Mouse (Mus musculus) liver, embryonic 14.5 days (tissue): ENCODE measurements around the gene Smap2.

ENCODE experiments used
- CTCF ChIP-seq: IDR thresholded peaks from 2 replicates; pipeline ENCODE4 v1.5.1; 2016; ENCODE audit warnings: antibody characterized with exemption, low read depth, control low read depth
- EP300 ChIP-seq: IDR thresholded peaks from 2 replicates; pipeline ENCODE4 v1.6.1; 2016; ENCODE audit warnings: antibody characterized with exemption, low read depth

GRCm38 (mm10) chr4:121039331-121040115, 22.5 kb upstream of the Smap2 start, which contains the start of gene Col9a2:
- no peak for TF ChIP-seq CTCF
- TF ChIP-seq EP300, result no peak
